Mouse (Mus musculus): ENCODE measurements around the gene Col9a2. TPM values are rescaled to one million over a fixed set of nuclear protein-coding genes. Genes with fewer than 3 reads are reported as not detected.

Col9a2 gene
- polyA plus RNA-seq, 1 experiment from 2014 or later = 2.9 TPM

GRCm38 (mm10) chr4:121016928-121017657 is 22.1 kb upstream of the Col9a2 start, which contains the start of gene Smap2:
Gene Smap2, minus strand, starts transcription at chr4:121017247.
- H3K9me3 ChIP-seq (ENCODE audit: control insufficient read depth, low read length) = no peaks in the 10 kb centered on the region
- peak; percentile 90 for ATAC-seq (replicated peaks; ENCODE audit: low FRiP score)
- peak; percentile 99 for DNase-seq (ENCODE audit: low spot score)
- H3K4me3 ChIP-seq (ENCODE audit: low read depth, low read length) = peak within 1 kb of the TSS; percentile 98
- 1% methylated on average over 35 of the region's 48 CpGs for WGBS
- no peaks in the 10 kb centered on the region for H3K27me3 ChIP-seq (replicated peaks; ENCODE audit: control insufficient read depth, insufficient read depth, low read length)
- no peaks in the 10 kb centered on the region for H3K36me3 ChIP-seq (ENCODE audit: control insufficient read depth, insufficient read depth, low read length)
- peaks cover 32% of the 10 kb centered on the region for H3K4me1 ChIP-seq (replicated peaks; ENCODE audit: control insufficient read depth, insufficient read depth, low read length)
- H3K9ac ChIP-seq (ENCODE audit: low read depth, low read length) = peak within 1 kb of the TSS; percentile 95
- H3K4me2 ChIP-seq = peak within 1 kb of the TSS; percentile 75
- H3K27ac ChIP-seq (ENCODE audit: low read depth, low read length) = peak within 1 kb of the TSS; percentile 81

- H3K27ac ChIP-seq (ENCODE audit: low read depth, low read length) = no peak overlapping the region
- no peak overlapping the region for H3K4me2 ChIP-seq
- 63% methylated on average over 3 of the region's 3 CpGs for WGBS
- H3K27me3 ChIP-seq (replicated peaks; ENCODE audit: control insufficient read depth, insufficient read depth, low read length) = no peaks in the 10 kb centered on the region
- no peak for ATAC-seq (replicated peaks; ENCODE audit: low FRiP score)
- DNase-seq (ENCODE audit: low spot score) = no peak
- no peak overlapping the region for H3K9ac ChIP-seq (ENCODE audit: low read depth, low read length)
- peaks cover 23% of the 10 kb centered on the region for H3K4me1 ChIP-seq (replicated peaks; ENCODE audit: control insufficient read depth, insufficient read depth, low read length)
- no peaks in the 10 kb centered on the region for H3K36me3 ChIP-seq (ENCODE audit: control insufficient read depth, insufficient read depth, low read length)
- H3K9me3 ChIP-seq (ENCODE audit: control insufficient read depth, low read length) = no peaks in the 10 kb centered on the region
- H3K4me3 ChIP-seq (ENCODE audit: low read depth, low read length) = no peak overlapping the region
These were observed 20.9 kb upstream of the Col9a2 start for GRCm38 (mm10) chr4:121018250-121018649.

DNA sequence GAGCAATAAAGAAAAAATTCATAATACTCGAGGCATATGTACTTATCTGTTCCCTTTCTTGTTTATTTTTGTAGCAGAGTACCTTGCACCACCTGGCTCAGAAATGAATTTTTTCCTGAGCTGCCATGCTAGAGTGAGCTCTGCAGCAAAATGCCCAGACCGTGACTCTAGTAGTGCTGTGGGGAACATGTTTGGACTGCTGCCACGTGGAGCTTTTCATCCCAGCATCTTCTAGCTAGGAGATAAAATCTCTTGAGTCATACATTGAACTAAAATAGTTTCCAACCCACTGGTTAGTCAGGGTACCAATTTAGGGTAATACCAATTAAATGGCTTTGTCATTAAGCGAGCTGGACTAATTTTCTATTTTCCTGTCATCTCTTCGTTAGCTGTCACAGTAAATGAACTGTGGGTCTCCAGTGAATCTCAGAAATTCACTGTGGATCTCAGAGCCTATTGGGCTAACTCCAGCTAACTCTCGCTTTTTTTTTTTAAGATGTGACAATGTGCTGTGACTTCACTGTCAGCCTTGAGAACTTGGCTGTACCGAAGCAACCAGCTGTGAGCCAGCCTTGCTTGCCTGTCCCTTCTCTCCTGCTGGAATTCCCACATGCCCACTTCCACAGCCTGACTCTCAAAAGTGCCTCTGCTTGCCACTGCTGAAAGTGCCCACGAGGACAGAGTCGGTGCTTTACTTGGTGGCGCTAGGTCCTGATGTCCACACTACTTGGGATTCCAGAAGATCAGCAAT is 19.0 kb upstream of the Col9a2 start:
- Histone ChIP-seq H3K4me3 (ENCODE audit: low read depth, low read length) (no peak overlapping the region), H3K9me3 (ENCODE audit: control insufficient read depth, low read length) (no peaks in the 10 kb centered on the region), H3K9ac (ENCODE audit: low read depth, low read length) (no peak overlapping the region), H3K4me2 (no peak overlapping the region), H3K27ac (ENCODE audit: low read depth, low read length) (no peak overlapping the region), H3K36me3 (ENCODE audit: control insufficient read depth, insufficient read depth, low read length) (no peaks in the 10 kb centered on the region), H3K4me1 (replicated peaks; ENCODE audit: control insufficient read depth, insufficient read depth, low read length) (peaks cover 12% of the 10 kb centered on the region), H3K27me3 (replicated peaks; ENCODE audit: control insufficient read depth, insufficient read depth, low read length) (no peaks in the 10 kb centered on the region)
- WGBS = 72% methylated on average over 10 of the region's 10 CpGs
- DNase-seq (ENCODE audit: low spot score) (no peak), ATAC-seq (replicated peaks; ENCODE audit: low FRiP score) (no peak)

GRCm38 (mm10) chr4:121021911-121022310 is 17.3 kb upstream of the Col9a2 start:
- Histone ChIP-seq H3K27ac (ENCODE audit: low read depth, low read length) (no peak overlapping the region), H3K36me3 (ENCODE audit: control insufficient read depth, insufficient read depth, low read length) (no peaks in the 10 kb centered on the region), H3K4me1 (replicated peaks; ENCODE audit: control insufficient read depth, insufficient read depth, low read length) (peaks cover 19% of the 10 kb centered on the region), H3K4me3 (ENCODE audit: low read depth, low read length) (no peak overlapping the region), H3K9me3 (ENCODE audit: control insufficient read depth, low read length) (no peaks in the 10 kb centered on the region), H3K4me2 (no peak overlapping the region), H3K27me3 (replicated peaks; ENCODE audit: control insufficient read depth, insufficient read depth, low read length) (no peaks in the 10 kb centered on the region), H3K9ac (ENCODE audit: low read depth, low read length) (no peak overlapping the region)
- no peak; the same call in 1 of the 2 replicates for ATAC-seq (replicated peaks; ENCODE audit: low FRiP score)
- DNase-seq (ENCODE audit: low spot score) = no peak

- no peak for DNase-seq (ENCODE audit: low spot score)
- Histone ChIP-seq H3K27ac (ENCODE audit: low read depth, low read length) (no peak overlapping the region), H3K4me2 (no peak overlapping the region), H3K4me3 (ENCODE audit: low read depth, low read length) (no peak overlapping the region), H3K4me1 (replicated peaks; ENCODE audit: control insufficient read depth, insufficient read depth, low read length) (peaks cover 15% of the 10 kb centered on the region), H3K36me3 (ENCODE audit: control insufficient read depth, insufficient read depth, low read length) (no peaks in the 10 kb centered on the region), H3K9me3 (ENCODE audit: control insufficient read depth, low read length) (no peaks in the 10 kb centered on the region), H3K27me3 (replicated peaks; ENCODE audit: control insufficient read depth, insufficient read depth, low read length) (no peaks in the 10 kb centered on the region), H3K9ac (ENCODE audit: low read depth, low read length) (no peak overlapping the region)
- ATAC-seq (replicated peaks; ENCODE audit: low FRiP score) = no peak
- 81% methylated on average over 7 of the region's 7 CpGs for WGBS
These were observed 15.7 kb upstream of the Col9a2 start for GRCm38 (mm10) chr4:121023464-121023863.

GRCm38 (mm10) chr4:121023941-121024340 is 15.2 kb upstream of the Col9a2 start:
- ATAC-seq (replicated peaks; ENCODE audit: low FRiP score) = no peak
- 90% methylated on average over 2 of the region's 2 CpGs for WGBS

DNA sequence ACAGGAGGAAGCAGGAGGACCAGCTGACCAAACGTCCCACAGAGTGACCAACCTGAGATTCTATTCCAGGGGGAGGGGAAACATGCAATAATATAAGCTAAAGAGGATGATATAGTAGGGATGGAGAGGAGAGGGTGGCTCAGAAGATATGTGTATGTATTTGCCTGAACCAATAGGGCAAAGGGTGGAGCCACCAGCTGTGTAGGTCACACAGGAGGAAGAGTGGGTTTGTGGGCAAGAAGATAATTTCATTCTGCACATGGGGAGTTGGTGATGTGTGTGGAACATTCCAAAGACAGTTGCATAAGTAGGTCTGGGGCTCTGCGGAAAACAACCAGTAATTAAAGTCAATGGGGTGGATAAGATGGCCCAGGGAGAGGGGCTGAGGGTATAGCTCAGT is 13.5 kb upstream of the Col9a2 start:
- H3K9ac ChIP-seq (ENCODE audit: low read depth, low read length) = no peak overlapping the region
- no peaks in the 10 kb centered on the region for H3K9me3 ChIP-seq (ENCODE audit: control insufficient read depth, low read length)
- no peak overlapping the region for H3K27ac ChIP-seq (ENCODE audit: low read depth, low read length)
- ATAC-seq (replicated peaks; ENCODE audit: low FRiP score) = peak; percentile 67
- no peak for DNase-seq (ENCODE audit: low spot score)
- H3K27me3 ChIP-seq (replicated peaks; ENCODE audit: control insufficient read depth, insufficient read depth, low read length) = no peaks in the 10 kb centered on the region
- H3K4me1 ChIP-seq (replicated peaks; ENCODE audit: control insufficient read depth, insufficient read depth, low read length) = peaks cover 15% of the 10 kb centered on the region
- no peaks in the 10 kb centered on the region for H3K36me3 ChIP-seq (ENCODE audit: control insufficient read depth, insufficient read depth, low read length)
- no peak overlapping the region for H3K4me2 ChIP-seq
- 63% methylated on average over 2 of the region's 2 CpGs for WGBS
- no peak overlapping the region for H3K4me3 ChIP-seq (ENCODE audit: low read depth, low read length)

More at GRCm38 (mm10) chr4:121023941-121024340, 15.2 kb upstream of the Col9a2 start:
- H3K4me3 ChIP-seq (ENCODE audit: low read depth, low read length) = no peak overlapping the region
- no peak for DNase-seq (ENCODE audit: low spot score)
- H3K27me3 ChIP-seq (replicated peaks; ENCODE audit: control insufficient read depth, insufficient read depth, low read length) = no peaks in the 10 kb centered on the region
- H3K36me3 ChIP-seq (ENCODE audit: control insufficient read depth, insufficient read depth, low read length) = no peaks in the 10 kb centered on the region
- peaks cover 15% of the 10 kb centered on the region for H3K4me1 ChIP-seq (replicated peaks; ENCODE audit: control insufficient read depth, insufficient read depth, low read length)
- H3K9ac ChIP-seq (ENCODE audit: low read depth, low read length) = no peak overlapping the region
- H3K27ac ChIP-seq (ENCODE audit: low read depth, low read length) = no peak overlapping the region
- no peak overlapping the region for H3K4me2 ChIP-seq
- H3K9me3 ChIP-seq (ENCODE audit: control insufficient read depth, low read length) = no peaks in the 10 kb centered on the region

DNA sequence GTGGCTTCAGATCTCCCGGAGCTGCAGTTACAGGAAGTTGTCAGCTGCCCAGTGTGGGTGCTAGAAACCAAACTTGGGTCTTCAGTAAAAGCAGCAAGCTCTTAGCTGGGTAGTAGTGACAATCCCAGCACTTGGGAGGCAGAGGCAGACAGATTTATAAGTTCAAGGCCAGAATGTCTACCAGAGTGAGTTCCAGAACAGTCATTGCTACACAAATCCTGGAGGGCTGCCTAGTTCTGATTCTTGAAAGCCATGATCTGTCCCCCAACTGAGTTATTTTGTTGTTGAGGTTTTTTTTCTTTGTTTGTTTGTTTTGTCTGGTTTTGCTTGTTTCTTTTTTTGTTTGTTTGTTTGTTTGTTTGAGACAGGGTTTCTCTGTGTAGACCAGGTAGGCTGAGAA is 11.0 kb upstream of the Col9a2 start:
- Histone ChIP-seq H3K27ac (ENCODE audit: low read depth, low read length) (no peak overlapping the region), H3K4me1 (replicated peaks; ENCODE audit: control insufficient read depth, insufficient read depth, low read length) (peaks cover 11% of the 10 kb centered on the region), H3K27me3 (replicated peaks; ENCODE audit: control insufficient read depth, insufficient read depth, low read length) (no peaks in the 10 kb centered on the region), H3K9ac (ENCODE audit: low read depth, low read length) (no peak overlapping the region), H3K4me3 (ENCODE audit: low read depth, low read length) (no peak overlapping the region), H3K9me3 (ENCODE audit: control insufficient read depth, low read length) (no peaks in the 10 kb centered on the region), H3K4me2 (no peak overlapping the region), H3K36me3 (ENCODE audit: control insufficient read depth, insufficient read depth, low read length) (no peaks in the 10 kb centered on the region)
- 59% methylated on average over 1 of the region's 1 CpGs for WGBS
- ATAC-seq (replicated peaks; ENCODE audit: low FRiP score) (no peak), DNase-seq (ENCODE audit: low spot score) (no peak)
